Mouse (Mus musculus): ENCODE measurements at regions not wholly inside any gene's neighbourhood (a gene's known extent, or its start where the extent isn't known, plus 50 kb on each side); places are given as distances from the start of the nearest gene placed in this dataset.

GRCm38 (mm10) chr7:128834894-128835293, 90.2 kb downstream of the Sec23ip start:
- no peak for DNase-seq (ENCODE audit: low read depth, low spot score)

GRCm38 (mm10) chr7:128836435-128836834, 91.7 kb downstream of the Sec23ip start:
- no peak for DNase-seq (ENCODE audit: low read depth, low spot score)

DNA sequence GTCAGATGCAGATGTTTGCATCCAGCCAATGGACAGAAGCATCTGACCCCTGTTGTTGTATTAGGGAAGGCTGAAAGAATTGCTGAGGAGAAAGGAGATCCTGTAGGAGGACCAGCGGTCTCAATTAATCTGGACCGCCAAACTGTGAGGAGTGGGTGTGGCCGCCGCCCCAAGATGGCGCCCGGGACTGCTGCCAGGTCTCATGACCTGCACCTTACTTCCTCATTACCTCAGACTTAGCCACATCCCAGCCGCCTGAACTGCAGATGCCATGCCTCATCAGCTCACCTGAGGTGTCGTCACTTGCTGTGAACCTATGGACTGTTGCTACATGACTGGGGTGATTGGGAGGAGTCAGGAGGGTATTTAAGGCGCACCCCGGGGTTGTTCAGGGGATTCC, 97.8 kb downstream of the Sec23ip start:
- peak; percentile 23 for DNase-seq (ENCODE audit: low read depth, low spot score)

DNA sequence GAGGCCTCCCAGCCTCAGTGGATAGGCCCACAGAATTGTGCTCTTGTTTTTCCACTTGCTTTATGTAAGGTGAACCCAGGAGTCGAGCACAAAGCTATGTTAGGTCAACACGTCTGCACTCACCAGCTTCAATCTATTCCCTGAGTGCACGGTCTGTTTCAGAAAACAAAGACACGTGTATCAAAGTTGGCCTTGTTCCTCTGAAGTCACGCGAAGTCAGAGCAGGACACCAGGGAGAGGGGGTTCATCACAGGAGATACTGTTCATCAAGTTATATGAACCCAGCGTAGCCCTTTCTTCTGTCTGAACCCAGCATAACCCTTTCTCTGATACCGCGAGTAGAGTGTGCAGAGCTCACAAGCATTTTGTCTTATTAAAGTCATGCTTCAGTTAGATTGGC, 98.8 kb downstream of the Sec23ip start:
- DNase-seq (ENCODE audit: low read depth, low spot score) = no peak

DNA sequence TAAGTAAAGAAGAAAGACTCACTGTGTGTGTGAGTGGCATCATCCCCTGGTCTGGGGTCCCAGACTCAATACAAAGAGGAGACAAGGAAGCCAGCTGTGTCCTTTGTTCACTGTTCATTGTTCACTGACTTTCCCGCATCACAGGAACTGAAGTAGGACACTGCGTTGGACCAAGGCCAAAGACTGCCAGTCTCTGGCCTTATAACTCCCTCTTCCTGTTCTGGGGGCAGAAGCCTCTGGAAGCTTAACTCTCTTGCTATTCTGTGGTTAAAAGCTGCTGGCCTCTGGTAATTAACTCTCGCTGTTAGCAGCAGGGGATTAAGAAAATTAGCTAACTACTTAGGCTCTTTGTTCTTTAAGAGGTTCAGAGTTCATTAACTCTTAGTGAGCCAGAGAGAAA, 104.5 kb downstream of the Sec23ip start:
- DNase-seq (ENCODE audit: low read depth, low spot score) = peak; percentile 54

GRCm38 (mm10) chr7:128854193-128854592, 109.5 kb downstream of the Sec23ip start:
- DNase-seq (ENCODE audit: low read depth, low spot score) = no peak

GRCm38 (mm10) chr7:128854690-128855343, 110.1 kb downstream of the Sec23ip start:
- DNase-seq (ENCODE audit: low read depth, low spot score) = no peak

GRCm38 (mm10) chr7:128860141-128860540, 115.4 kb downstream of the Sec23ip start:
- DNase-seq (ENCODE audit: low read depth, low spot score) = peak; percentile 76

GRCm38 (mm10) chr7:128860709-128861108, 116.0 kb downstream of the Sec23ip start:
- DNase-seq (ENCODE audit: low read depth, low spot score) = no peak

GRCm38 (mm10) chr7:128861376-128861775, 116.6 kb downstream of the Sec23ip start:
- no peak for DNase-seq (ENCODE audit: low read depth, low spot score)

GRCm38 (mm10) chr7:128868799-128869198, 124.1 kb downstream of the Sec23ip start:
- DNase-seq (ENCODE audit: low read depth, low spot score) = no peak

GRCm38 (mm10) chr7:128884015-128884414, 139.3 kb downstream of the Sec23ip start:
- DNase-seq (ENCODE audit: low read depth, low spot score) = no peak

DNA sequence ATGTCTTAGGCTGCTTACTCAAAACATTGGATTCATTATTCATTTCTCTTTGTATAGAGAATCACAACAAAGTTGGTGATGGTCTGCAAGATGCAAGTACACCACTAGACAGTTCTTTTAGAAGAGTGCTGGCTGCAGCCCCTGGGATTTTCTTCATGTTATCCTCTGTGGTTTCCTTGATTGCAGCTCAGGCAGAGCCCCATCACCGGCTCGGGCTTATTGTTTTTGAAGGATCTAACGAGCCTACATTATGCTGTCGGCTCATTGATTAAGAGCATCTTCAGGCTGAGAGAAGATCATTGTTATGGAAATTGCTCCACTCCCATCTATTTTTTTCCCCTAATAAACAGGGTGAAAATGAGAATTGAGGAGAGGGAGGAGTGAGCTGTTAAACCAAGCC, 140.8 kb downstream of the Sec23ip start:
- DNase-seq (ENCODE audit: low read depth, low spot score) = no peak

DNA sequence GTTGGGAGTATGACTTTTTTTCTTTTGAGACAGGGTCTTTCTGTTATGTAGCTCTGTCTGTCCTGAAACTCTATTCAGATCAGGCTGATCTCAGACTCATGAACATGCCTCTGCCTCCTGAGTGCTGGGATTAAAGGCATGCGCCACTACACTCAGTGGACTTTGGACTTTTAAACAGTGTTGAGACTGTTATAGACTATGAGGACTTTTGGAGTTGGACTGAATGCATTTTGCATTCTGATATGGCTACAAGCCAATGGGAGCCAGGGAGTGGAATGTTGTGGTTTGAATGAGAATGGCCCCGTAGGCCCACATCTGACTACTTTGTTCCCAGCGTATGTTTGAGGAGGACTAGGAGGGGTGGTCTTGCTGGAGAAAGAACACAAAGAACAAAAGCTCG, 165.4 kb downstream of the Sec23ip start:
- no peak for DNase-seq (ENCODE audit: low read depth, low spot score)

- DNase-seq (ENCODE audit: low read depth, low spot score) = peak; percentile 46
These were observed 193.4 kb downstream of the Sec23ip start for GRCm38 (mm10) chr7:128937976-128938730.

GRCm38 (mm10) chr7:128960575-128960974, 215.8 kb downstream of the Sec23ip start:
- no peak for DNase-seq (ENCODE audit: low read depth, low spot score)

DNA sequence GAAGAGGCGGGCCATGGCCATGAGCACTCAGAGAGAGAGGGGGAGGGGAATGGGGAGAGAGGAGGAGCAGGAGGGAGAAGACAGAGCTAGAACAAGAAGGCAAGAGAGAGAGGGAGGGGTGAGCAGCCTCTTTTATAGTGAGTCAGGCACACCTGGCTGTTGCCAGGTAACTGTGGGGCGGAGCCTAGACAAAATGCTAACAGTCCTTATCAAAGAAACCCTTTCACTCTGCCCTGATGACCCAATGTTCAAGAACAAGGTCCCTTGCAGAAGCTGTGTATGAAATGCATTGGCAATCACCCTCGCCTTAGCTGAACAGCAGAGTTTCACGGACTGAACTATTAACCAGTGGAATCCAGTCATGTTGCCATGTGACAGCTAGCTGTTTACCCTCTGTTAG, 235.2 kb downstream of the Sec23ip start:
- DNase-seq (ENCODE audit: low read depth, low spot score) = no peak

DNA sequence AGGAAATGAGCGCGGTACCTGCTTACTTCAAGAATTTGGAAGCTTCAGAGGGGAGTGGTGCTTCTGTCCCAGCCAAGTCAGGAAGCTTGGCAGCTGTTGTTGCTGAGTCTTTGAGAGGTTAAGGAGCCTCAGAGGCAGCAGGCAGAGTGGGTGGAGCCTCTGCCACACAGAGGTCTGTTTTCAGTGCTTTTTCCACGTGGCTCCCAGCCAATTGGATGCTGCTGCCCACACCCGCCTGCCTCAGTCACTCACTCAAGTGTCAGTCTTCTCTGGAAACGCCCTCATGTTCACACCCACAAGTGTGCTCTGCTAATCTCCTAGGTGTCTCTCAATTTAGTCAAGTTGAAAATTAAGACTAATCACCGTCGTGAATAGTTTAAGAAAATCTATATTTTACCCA, 236.1 kb downstream of the Sec23ip start:
- DNase-seq (ENCODE audit: low read depth, low spot score) = no peak

- no peak for DNase-seq (ENCODE audit: low read depth, low spot score)
These were observed 254.0 kb downstream of the Sec23ip start for GRCm38 (mm10) chr7:128998759-128999158.

- DNase-seq (ENCODE audit: low read depth, low spot score) = no peak
These were observed 254.4 kb upstream of the Plpp4 start for GRCm38 (mm10) chr7:129002419-129002818.

GRCm38 (mm10) chr7:129003150-129003549, 253.7 kb upstream of the Plpp4 start:
- DNase-seq (ENCODE audit: low read depth, low spot score) = no peak

- DNase-seq (ENCODE audit: low read depth, low spot score) = no peak
These were observed 240.5 kb upstream of the Plpp4 start for GRCm38 (mm10) chr7:129016353-129016752.

DNA sequence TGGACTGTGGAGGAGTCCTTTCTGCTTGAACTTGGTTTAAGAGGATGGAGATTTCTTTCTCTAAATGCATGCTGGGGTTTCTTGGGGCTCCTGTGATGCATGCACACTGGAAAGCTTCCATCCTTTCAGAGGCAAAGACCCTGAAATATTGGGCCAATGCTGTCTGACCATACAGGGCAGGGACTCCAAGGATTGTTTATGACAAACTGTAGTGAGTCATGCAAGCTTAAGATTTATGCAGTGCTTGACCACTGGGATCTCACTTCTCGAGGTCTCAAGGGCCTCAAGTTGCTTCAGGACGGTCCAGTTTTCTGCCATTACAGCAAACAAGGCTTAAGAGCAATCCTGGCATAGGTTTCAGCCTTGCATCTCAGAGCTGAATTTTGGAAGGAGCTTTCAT, 229.7 kb upstream of the Plpp4 start:
- DNase-seq (ENCODE audit: low read depth, low spot score) = no peak
